Mouse (Mus musculus) layer of hippocampus, postnatal 10 days (tissue): ENCODE results near the gene Srebf2. TPM values are rescaled to one million over a fixed set of nuclear protein-coding genes. Genes with fewer than 3 reads are reported as not detected.
"Not testable (repeated sequence)": the region's sequence is repeated elsewhere in the genome, so short reads cannot be mapped to it uniquely, and the experiment has no call there.

Experiments
- DNase-seq, 2 experiments: peaks; one replicate each; pipeline ENCODE4 v3.0.0; 2021; ENCODE audit warnings: low spot score in 2 of 2
- long read RNA-seq: library from polyadenylated mRNA; stranded (forward); transcript quantifications from one replicate; pipeline ENCODE4 v2.0.0, GENCODE M21; 2023
- total RNA-seq, 2 experiments: library from RNA; stranded (reverse); gene quantifications; 2 replicates each; pipeline ENCODE4 v1.2.3; 2021

Gene Srebf2
- 100 to 1,000 TPM; 191 to 198 TPM for total RNA-seq
- long read RNA-seq, full-length matches to known transcripts: 16 of 85 reads
- long read RNA-seq, partial matches to known transcripts: 63 of 85 reads
- long read RNA-seq, other reads (novel, unspliced or antisense): 6 of 85 reads

DNA sequence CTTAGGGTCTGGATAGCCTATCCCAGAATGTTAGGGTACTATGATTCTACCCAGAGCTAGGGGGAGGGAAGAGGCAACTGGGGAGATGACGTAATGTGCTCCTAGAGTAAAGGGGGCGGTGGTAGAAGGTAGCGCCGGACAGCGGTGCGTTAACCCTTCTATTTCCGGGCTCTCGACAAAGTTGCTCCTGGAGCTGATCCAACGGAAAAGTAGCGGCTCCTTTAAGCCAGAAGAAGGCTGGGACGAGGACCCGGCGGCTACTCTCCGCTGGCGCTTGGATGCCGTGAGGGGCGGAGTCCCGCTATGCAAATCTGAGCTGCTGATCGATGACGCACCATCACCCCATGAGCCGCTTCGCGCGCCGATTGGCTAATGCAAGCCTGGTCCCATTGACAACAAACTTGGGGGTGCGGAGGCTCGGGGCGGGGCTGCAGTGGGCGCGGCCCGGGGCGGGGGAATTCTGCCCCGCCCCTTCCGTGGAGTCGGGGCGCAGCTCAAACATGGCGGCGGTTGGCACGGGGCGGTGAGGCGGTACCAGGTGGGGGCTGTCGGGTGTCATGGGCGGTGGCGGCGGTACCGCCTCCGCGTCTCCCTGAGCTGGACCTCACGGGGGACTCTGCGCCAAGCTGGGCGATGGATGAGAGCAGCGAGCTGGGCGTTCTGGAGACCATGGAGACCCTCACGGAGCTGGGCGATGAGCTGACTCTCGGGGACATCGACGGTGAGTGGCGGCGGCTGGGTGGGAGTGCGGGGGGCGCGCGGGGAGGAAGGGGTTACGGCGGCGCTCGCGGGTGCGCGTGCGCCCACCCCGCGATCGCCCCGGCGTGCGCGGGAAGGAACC, at the start of gene Srebf2:
Gene Srebf2, plus strand, starts transcription at position 412 of the 841 bp plus-strand sequence.
- peak; percentile 98 for DNase-seq

- DNase-seq: peak; percentile 54 to 55
Observed at GRCm38 (mm10) chr15:82106953-82107555, 39.9 kb upstream of the Srebf2 start.

GRCm38 (mm10) chr15:82120544-82120943, 26.4 kb upstream of the Srebf2 start:
- DNase-seq: no peak

GRCm38 (mm10) chr15:82126690-82127089, 20.3 kb upstream of the Srebf2 start:
- not testable (repeated sequence) for DNase-seq

GRCm38 (mm10) chr15:82127426-82128374, 19.3 kb upstream of the Srebf2 start, which contains the start of gene Ccdc134:
Gene Ccdc134 (plus strand): TSS chr15:82127922.
- peak; percentile 96 to 97 for DNase-seq

- no peak for DNase-seq
Observed at GRCm38 (mm10) chr15:82128398-82128797, 18.6 kb upstream of the Srebf2 start.

- no peak for DNase-seq
Observed at GRCm38 (mm10) chr15:82130599-82130998, 16.4 kb upstream of the Srebf2 start.

DNA sequence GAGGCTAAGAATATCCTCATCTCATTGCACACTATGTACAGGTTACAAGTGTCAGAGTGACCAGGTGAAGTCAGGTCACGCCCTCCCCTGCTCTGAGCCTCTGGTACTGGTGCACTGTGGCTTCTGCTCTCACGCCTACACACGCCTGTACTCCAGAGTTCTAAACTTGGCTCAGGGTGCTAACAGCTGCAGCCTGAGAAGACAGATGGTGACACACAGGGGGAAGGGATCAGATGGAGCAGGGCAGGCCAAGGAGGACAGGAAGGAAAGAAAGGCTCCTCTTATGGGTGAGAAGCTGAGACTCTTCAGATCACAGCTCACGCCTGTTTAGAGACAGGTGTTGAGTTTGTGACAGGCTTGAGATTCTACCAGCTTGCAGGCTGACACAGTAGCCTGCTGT, 11.6 kb upstream of the Srebf2 start:
- no peak for DNase-seq

- DNase-seq: peak; percentile 67 to 69
Observed at GRCm38 (mm10) chr15:82138565-82138964, 8.4 kb upstream of the Srebf2 start.

GRCm38 (mm10) chr15:82139196-82139595, 7.8 kb upstream of the Srebf2 start:
- no peak for DNase-seq

DNA sequence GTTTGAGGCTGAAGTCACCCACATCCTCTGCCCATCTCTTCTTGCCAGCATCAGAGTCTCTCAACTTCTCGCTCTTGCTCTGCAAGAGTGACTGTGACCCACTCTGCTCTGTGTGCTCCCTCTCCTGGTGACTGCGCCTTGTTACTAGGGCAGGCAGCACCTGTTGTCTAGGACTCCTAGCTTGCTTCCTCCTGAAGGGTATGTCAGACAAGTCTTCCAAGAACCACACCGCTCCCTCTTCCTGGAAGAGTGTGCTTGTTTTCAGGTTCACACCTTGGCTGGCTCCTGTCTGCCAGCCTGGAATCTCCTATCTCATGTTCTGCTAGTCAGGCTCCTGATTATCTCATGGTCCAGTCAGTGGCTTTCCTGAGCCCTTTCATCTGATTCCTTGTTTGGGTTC, 6.6 kb upstream of the Srebf2 start:
- no peak for DNase-seq

GRCm38 (mm10) chr15:82144157-82144556, 2.8 kb upstream of the Srebf2 start:
- no peak for DNase-seq

- no peak for DNase-seq
Observed at GRCm38 (mm10) chr15:82145408-82145807, 1.6 kb upstream of the Srebf2 start.

DNA sequence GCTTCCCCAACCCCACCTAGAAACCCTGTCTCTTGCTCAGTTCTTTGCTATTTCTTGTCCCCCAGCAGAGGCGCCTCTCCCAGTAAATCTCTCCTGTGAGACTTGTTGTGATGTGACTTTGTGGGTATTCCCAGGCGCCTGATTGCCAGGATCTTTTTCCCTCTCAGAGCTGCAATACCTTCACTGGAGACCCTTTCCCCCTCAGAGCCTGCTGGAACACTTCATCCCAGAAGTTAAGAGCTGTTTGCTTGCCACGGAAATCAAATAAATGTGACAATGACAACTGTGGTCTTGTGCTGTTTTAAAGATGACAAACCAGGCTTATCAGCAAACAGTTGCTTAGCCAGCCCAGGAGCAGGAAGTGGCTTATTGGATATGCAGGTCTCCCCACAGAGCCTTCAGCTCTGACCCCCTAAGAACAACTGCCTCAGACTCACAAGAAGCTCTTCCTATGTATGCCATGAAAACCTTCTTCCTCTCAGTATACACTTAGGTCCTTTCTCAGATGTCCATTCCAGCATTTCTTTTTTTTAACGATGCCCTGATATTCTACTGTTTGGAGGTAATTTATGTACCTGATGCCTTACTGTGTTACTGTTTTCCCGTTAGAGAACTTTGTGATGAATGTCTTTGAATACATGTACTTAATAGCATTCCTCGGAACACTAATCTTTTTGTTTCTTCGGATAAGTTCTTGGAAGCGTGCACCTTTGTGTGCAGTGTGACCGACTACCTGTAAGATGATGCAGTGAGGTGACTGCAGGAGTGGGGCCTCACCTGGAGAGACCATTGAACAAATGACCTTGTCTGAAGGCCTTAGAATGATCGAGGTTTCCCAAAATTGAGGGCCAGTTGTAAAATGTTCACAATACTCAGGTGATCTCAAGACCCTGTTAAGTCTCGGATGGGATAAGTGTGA, 871 bp upstream of the Srebf2 start:
- DNase-seq: no peak

- peak; percentile 65 to 71 for DNase-seq
Observed at GRCm38 (mm10) chr15:82147611-82148111, 680 bp downstream of the Srebf2 start.

DNA sequence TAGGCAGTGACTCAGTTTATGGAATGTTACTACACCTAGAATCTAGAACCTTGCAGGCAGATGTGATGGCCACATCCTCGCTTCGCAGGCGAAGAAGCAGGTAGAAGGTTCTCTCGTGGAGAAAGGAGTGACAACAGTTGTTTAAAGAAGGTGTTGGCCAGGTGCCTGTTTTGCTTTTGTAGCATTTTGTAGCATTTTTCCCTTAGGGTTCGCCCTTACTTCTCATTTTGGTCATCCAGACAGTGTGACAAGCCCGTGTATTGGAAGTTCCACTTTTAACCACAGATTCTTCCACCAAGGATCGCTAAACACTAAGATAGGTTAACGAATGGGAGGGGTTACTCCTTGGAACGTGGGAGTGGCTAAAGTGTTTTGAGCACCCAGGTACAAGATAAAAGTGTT, 1.5 kb downstream of the Srebf2 start:
- no peak for DNase-seq

- no peak for DNase-seq
Observed at GRCm38 (mm10) chr15:82150042-82150441, 3.1 kb downstream of the Srebf2 start.

- no peak for DNase-seq
Observed at GRCm38 (mm10) chr15:82151176-82151575, 4.2 kb downstream of the Srebf2 start.

DNA sequence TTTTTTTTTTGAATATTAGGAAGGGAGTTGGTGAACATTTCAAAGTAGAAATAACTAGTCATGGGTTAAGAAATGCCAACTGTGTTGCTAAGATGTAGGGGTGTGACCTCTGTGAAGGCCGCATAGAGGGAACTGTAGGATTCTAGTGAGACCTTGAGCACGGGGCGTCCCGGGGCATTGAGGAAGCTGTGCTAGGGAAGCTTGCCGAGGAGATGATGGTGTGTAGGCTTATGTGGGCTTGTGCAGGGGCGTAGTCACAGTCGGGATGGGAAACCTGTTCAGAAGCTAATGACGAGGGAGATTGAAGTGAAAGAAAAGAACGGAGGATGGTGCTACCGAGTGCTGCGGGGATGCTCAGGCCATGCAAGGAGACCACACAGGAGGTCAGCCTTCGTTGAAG, 5.0 kb downstream of the Srebf2 start:
- DNase-seq: no peak

DNA sequence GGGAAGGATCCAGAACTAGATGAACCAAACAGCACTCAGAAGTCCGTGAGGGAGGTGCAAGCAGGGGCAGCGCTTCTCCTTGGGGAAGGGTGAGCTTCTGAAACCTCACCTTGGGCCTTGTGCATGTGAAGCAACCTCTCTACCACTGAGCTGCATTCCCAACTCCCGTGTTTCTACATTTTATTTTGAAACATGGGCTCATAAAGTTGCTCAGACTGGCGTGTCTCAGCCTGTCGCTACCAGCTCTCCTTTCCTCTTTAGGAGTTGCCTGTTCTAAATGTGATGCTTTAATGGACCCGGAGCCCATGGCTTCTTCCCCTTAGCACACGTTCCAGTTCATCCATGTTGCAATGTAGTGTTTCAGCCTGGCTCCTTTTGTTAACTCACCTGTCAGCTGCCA, 5.5 kb downstream of the Srebf2 start:
- DNase-seq: no peak
